10 mouse cellular contexts compared by ENCODE assay signal in the genomic region with DNA sequence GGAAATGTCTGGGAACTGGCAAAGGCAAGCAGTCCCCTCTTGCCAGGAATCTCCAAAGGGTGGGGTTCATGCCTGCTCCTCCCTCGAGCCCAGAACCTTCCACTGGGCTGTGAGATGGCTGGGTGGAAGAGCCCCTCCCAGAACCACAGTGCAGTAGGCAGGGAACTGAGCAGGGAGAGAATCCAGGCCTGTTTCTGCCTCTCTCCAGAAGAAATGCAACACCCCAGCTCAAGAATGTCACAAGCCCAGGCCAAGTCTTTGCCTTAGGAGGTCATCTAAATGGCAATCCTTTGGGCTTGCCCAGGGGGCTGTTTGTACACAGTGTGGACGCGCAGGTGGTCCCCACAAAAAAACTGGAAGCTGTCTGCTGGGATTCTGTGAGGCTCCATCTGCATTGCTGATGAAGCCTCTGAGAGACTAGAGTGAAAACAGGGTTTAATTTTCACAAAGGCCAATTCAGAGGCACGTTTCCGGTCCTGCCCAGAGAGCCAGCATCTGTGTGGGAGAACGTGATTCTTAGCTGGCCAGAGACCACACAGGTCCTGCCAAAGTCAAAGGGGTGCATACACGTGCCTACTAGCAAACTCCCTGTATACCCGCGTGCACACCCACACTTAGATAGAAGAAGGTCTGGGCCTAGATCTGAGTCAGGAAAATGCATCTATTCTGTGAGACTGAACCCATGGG.
DNase-seq lines count a peak whose midpoint lies in the region; ATAC-seq lines count a peak whose summit lies in the region.
"Had no signal": no experiment of that assay in that cellular context is flagged by ENCODE, and none has a peak within 500 bp of the region (broad histone marks: within the 10 kb centered on the region; RNA-seq: fewer than 3 reads in every experiment).

No protein-coding gene starts in this region.

- H3K4me2 ChIP-seq in hindbrain, embryonic 12.5 days (replicated peaks): no peak overlapping the region
- no peak overlapping the region for H3K4me2 ChIP-seq in hindbrain, embryonic 14.5 days (replicated peaks)
- no peak overlapping the region for H3K4me2 ChIP-seq in heart, embryonic 11.5 days
- H3K4me2 ChIP-seq: kidney, embryonic 15.5 days; stomach, embryonic 15.5 days had no signal

- no peak overlapping the region for H3K9ac ChIP-seq in hindbrain, embryonic 12.5 days
- no peak overlapping the region for H3K9ac ChIP-seq in hindbrain, embryonic 14.5 days
- H3K9ac ChIP-seq in heart, embryonic 11.5 days (ENCODE audit: low read depth, low read length): no peak overlapping the region
- H3K9ac ChIP-seq: kidney, embryonic 15.5 days; stomach, embryonic 15.5 days had no signal

- WGBS in hindbrain, embryonic 12.5 days: 47% methylated on average over 9 of the region's 9 CpGs
- 40% methylated on average over 9 of the region's 9 CpGs for WGBS in hindbrain, embryonic 14.5 days
- WGBS in heart, embryonic 11.5 days (ENCODE audit: insufficient replicate concordance): 65% methylated on average over 9 of the region's 9 CpGs

- no peaks in the 10 kb centered on the region for H3K9me3 ChIP-seq in hindbrain, embryonic 12.5 days (replicated peaks)
- H3K9me3 ChIP-seq in hindbrain, embryonic 14.5 days (ENCODE audit: control insufficient read depth, low read length): no peaks in the 10 kb centered on the region
- no peaks in the 10 kb centered on the region for H3K9me3 ChIP-seq in heart, embryonic 11.5 days (replicated peaks; ENCODE audit: control insufficient read depth, low read length)
- H3K9me3 ChIP-seq: kidney, embryonic 15.5 days; stomach, embryonic 15.5 days had no signal

- no peaks in the 10 kb centered on the region for H3K27me3 ChIP-seq in hindbrain, embryonic 12.5 days
- H3K27me3 ChIP-seq in hindbrain, embryonic 14.5 days (ENCODE audit: control insufficient read depth, insufficient read depth, low read length): no peaks in the 10 kb centered on the region
- H3K27me3 ChIP-seq in heart, embryonic 11.5 days (ENCODE audit: control insufficient read depth, insufficient read depth, low read length): no peaks in the 10 kb centered on the region
- H3K27me3 ChIP-seq: kidney, embryonic 15.5 days; stomach, embryonic 15.5 days had no signal

- H3K27ac ChIP-seq in hindbrain, embryonic 12.5 days: 0 out of 2 replicates have a peak overlapping the region, but pooled peaks have one; percentile 40
- H3K27ac ChIP-seq in hindbrain, embryonic 14.5 days: no peak overlapping the region
- H3K27ac ChIP-seq in heart, embryonic 11.5 days (ENCODE audit: low read depth, low read length): 0 out of 2 replicates have a peak overlapping the region, but pooled peaks have one; percentile 6
- H3K27ac ChIP-seq: kidney, embryonic 15.5 days; stomach, embryonic 15.5 days had no signal

- H3K36me3 ChIP-seq in hindbrain, embryonic 12.5 days: no peaks in the 10 kb centered on the region
- H3K36me3 ChIP-seq in hindbrain, embryonic 14.5 days (replicated peaks; ENCODE audit: control insufficient read depth, insufficient read depth): no peaks in the 10 kb centered on the region
- no peaks in the 10 kb centered on the region for H3K36me3 ChIP-seq in heart, embryonic 11.5 days (ENCODE audit: control insufficient read depth, insufficient read depth, low read length)
- H3K36me3 ChIP-seq: kidney, embryonic 15.5 days; stomach, embryonic 15.5 days had no signal

- ATAC-seq in hindbrain, embryonic 12.5 days (ENCODE audit: low FRiP score): no peak
- ATAC-seq in hindbrain, embryonic 14.5 days (ENCODE audit: low FRiP score): no peak
- ATAC-seq in heart, embryonic 11.5 days (replicated peaks; ENCODE audit: insufficient number of reproducible peaks, low FRiP score, low TSS enrichment): no peak

- no peak for DNase-seq in hindbrain, embryonic 14.5 days (ENCODE audit: low spot score)
- peak; percentile 60 for DNase-seq in R1 (ENCODE audit: low read depth, low spot score)
- peak; percentile 17 for DNase-seq in lung, postnatal 25 days (ENCODE audit: low spot score)
- DNase-seq in ovary, postnatal 10 days (ENCODE audit: low spot score): no peak
- no peak for DNase-seq in right cerebral cortex, adult 2 months (ENCODE audit: low spot score in 2 of 2)
- DNase-seq in cerebellum, postnatal 10 days: no peak

- H3K4me3 ChIP-seq in hindbrain, embryonic 12.5 days: no peak overlapping the region
- no peak overlapping the region for H3K4me3 ChIP-seq in hindbrain, embryonic 14.5 days (replicated peaks; ENCODE audit: low read length)
- H3K4me3 ChIP-seq in heart, embryonic 11.5 days (ENCODE audit: low read depth, low read length): no peak overlapping the region
- H3K4me3 ChIP-seq: kidney, embryonic 15.5 days; stomach, embryonic 15.5 days had no signal

- H3K4me1 ChIP-seq in hindbrain, embryonic 12.5 days: peaks cover 19% of the 10 kb centered on the region
- peaks cover 9% of the 10 kb centered on the region for H3K4me1 ChIP-seq in hindbrain, embryonic 14.5 days (replicated peaks; ENCODE audit: control insufficient read depth, insufficient read depth, low read length)
- peaks cover 18% of the 10 kb centered on the region for H3K4me1 ChIP-seq in heart, embryonic 11.5 days (ENCODE audit: control insufficient read depth, insufficient read depth, low read length)

Comparison
In these comparisons a context has a peak if more than half of its experiments do, and no peak if none do; other contexts are left out.
1. DNase-seq: peak in R1 (single experiment) and lung, postnatal 25 days (single experiment); none in hindbrain, embryonic 14.5 days (single experiment), ovary, postnatal 10 days (single experiment), right cerebral cortex, adult 2 months (0 of 2) and cerebellum, postnatal 10 days (0 of 2).